Mouse (Mus musculus) stomach, postnatal 0 days (tissue): ENCODE measurements around the gene Gm28051.

ENCODE experiments used
- CTCF ChIP-seq: IDR thresholded peaks from 2 replicates; pipeline ENCODE4 v1.5.1; 2016; ENCODE audit warnings: antibody characterized with exemption, low read depth, mild to moderate bottlenecking, moderate library complexity
- EP300 ChIP-seq: optimal IDR thresholded peaks from 2 replicates; pipeline ENCODE3; 2016; ENCODE audit warnings: antibody characterized with exemption

GRCm38 (mm10) chr12:102708220-102708619 lies 49.3 kb downstream of the Gm28051 start:
- TF ChIP-seq CTCF (peak; percentile 58), EP300 (no peak)
